Mouse (Mus musculus) layer of hippocampus, postnatal 14 days (tissue): ENCODE results near the gene Skp2. TPM values are rescaled to one million over a fixed set of nuclear protein-coding genes. Genes with fewer than 3 reads are reported as not detected.
"Not testable (repeated sequence)": the region's sequence is repeated elsewhere in the genome, so short reads cannot be mapped to it uniquely, and the experiment has no call there.

Source experiments
- DNase-seq, 2 experiments: peaks; one replicate each; pipeline ENCODE4 v3.0.0; 2021 to 2022; ENCODE audit warnings: low spot score in 2 of 2, mixed read lengths in 1 of 2
- long read RNA-seq, 2 experiments: library from polyadenylated mRNA; stranded (forward); transcript quantifications; one replicate each; pipeline ENCODE4 v2.0.0; 2021
- total RNA-seq, 2 experiments: library from RNA; stranded (reverse); gene quantifications; 2 replicates each; pipeline ENCODE4 v1.2.3; 2021

Skp2 gene
- 1 to 10 TPM; 4.9 to 5.7 TPM for total RNA-seq
- long read RNA-seq, experiment 1, partial matches to known transcripts, result 1 of 7 reads
- long read RNA-seq, experiment 1, other reads (novel, unspliced or antisense), result 5 of 7 reads
- long read RNA-seq, experiment 2, partial matches to known transcripts, result 0 of 10 reads
- long read RNA-seq, experiment 2, other reads (novel, unspliced or antisense), result 6 of 10 reads

- DNase-seq, result no peak
Observed at GRCm38 (mm10) chr15:9155325-9155724, at the start of gene Skp2. Gene Skp2 (minus strand): TSS chr15:9155425.

GRCm38 (mm10) chr15:9198421-9198820 is 43.2 kb upstream of the Skp2 start:
- DNase-seq, result no peak

- not testable (repeated sequence) for DNase-seq
Observed at GRCm38 (mm10) chr15:9192685-9193084, 37.5 kb upstream of the Skp2 start.

GRCm38 (mm10) chr15:9189796-9190195 is 34.6 kb upstream of the Skp2 start:
- DNase-seq, result no peak

- DNase-seq, result no peak
Observed at GRCm38 (mm10) chr15:9183995-9184394, 28.8 kb upstream of the Skp2 start.

- no peak for DNase-seq
Observed at GRCm38 (mm10) chr15:9177038-9177437, 21.8 kb upstream of the Skp2 start.

- no peak for DNase-seq
Observed at GRCm38 (mm10) chr15:9164125-9164524, 8.9 kb upstream of the Skp2 start.

- no peak for DNase-seq
Observed at GRCm38 (mm10) chr15:9162557-9163070, 7.4 kb upstream of the Skp2 start.

GRCm38 (mm10) chr15:9140684-9141171 is 14.5 kb downstream of the Skp2 start:
- DNase-seq, result peak in 1 of 2 experiments; percentile 45

- DNase-seq, result peak; percentile 93 to 98
Observed at GRCm38 (mm10) chr15:9140252-9140680, 15.0 kb downstream of the Skp2 start, which contains the start of gene Lmbrd2. Gene Lmbrd2 (plus strand): TSS chr15:9140550.

- no peak for DNase-seq
Observed at GRCm38 (mm10) chr15:9139447-9139846, 15.8 kb downstream of the Skp2 start.

GRCm38 (mm10) chr15:9134891-9135507 is 20.2 kb downstream of the Skp2 start:
- DNase-seq, result no peak

- DNase-seq, result peak; percentile 40 to 64
Observed at GRCm38 (mm10) chr15:9132693-9133443, 22.4 kb downstream of the Skp2 start.

GRCm38 (mm10) chr15:9131499-9131888 is 23.7 kb downstream of the Skp2 start:
- DNase-seq, result no peak

- no peak for DNase-seq
Observed at GRCm38 (mm10) chr15:9130772-9131498, 24.3 kb downstream of the Skp2 start.

GRCm38 (mm10) chr15:9127051-9127791 is 28.0 kb downstream of the Skp2 start:
- no peak for DNase-seq

- no peak for DNase-seq
Observed at GRCm38 (mm10) chr15:9124856-9125255, 30.4 kb downstream of the Skp2 start.

GRCm38 (mm10) chr15:9122989-9123388 is 32.2 kb downstream of the Skp2 start:
- no peak for DNase-seq

GRCm38 (mm10) chr15:9120081-9120480 is 35.1 kb downstream of the Skp2 start:
- peak; percentile 43 to 59 for DNase-seq

- DNase-seq, result no peak
Observed at GRCm38 (mm10) chr15:9118852-9119251, 36.4 kb downstream of the Skp2 start.
